Mouse (Mus musculus) erythroid progenitor cell, adult 5-6 weeks (primary cell): ENCODE measurements at regions not wholly inside any gene's neighbourhood (a gene's known extent, or its start where the extent isn't known, plus 50 kb on each side); places are given as distances from the start of the nearest gene placed in this dataset.
"Not testable (repeated sequence)": the region's sequence is repeated elsewhere in the genome, so short reads cannot be mapped to it uniquely, and the experiment has no call there.

ENCODE experiments used
- ATAC-seq: replicated peaks from 2 replicates; pipeline ENCODE4 v1.8.0; 2016; ENCODE audit warnings: moderate number of reproducible peaks, mild to moderate bottlenecking, moderate TSS enrichment, inconsistent platforms; ENCODE audit not compliant: poor library complexity, low FRiP score, severe bottlenecking

GRCm38 (mm10) chr6:102005627-102006026 lies 567.3 kb downstream of the Cntn3 start:
- no peak for ATAC-seq

GRCm38 (mm10) chr6:101998181-101998580 lies 574.7 kb downstream of the Cntn3 start:
- ATAC-seq: no peak

GRCm38 (mm10) chr6:101997629-101998028 lies 575.3 kb downstream of the Cntn3 start:
- no peak for ATAC-seq

GRCm38 (mm10) chr6:101992815-101993214 lies 580.1 kb downstream of the Cntn3 start:
- ATAC-seq: no peak

- no peak for ATAC-seq
These were observed 591.2 kb downstream of the Cntn3 start for GRCm38 (mm10) chr6:101981656-101982055.

GRCm38 (mm10) chr6:101979213-101979612 lies 593.7 kb downstream of the Cntn3 start:
- ATAC-seq: no peak

- no peak for ATAC-seq
These were observed 587.2 kb upstream of the Pdzrn3 start for GRCm38 (mm10) chr6:101964941-101965340.

GRCm38 (mm10) chr6:101961476-101961875 lies 583.8 kb upstream of the Pdzrn3 start:
- not testable (repeated sequence) for ATAC-seq

GRCm38 (mm10) chr6:101949681-101950080 lies 572.0 kb upstream of the Pdzrn3 start:
- ATAC-seq: no peak

- no peak for ATAC-seq
These were observed 571.3 kb upstream of the Pdzrn3 start for GRCm38 (mm10) chr6:101948950-101949349.

- no peak for ATAC-seq
These were observed 562.7 kb upstream of the Pdzrn3 start for GRCm38 (mm10) chr6:101940266-101940866.

GRCm38 (mm10) chr6:101938393-101938985 lies 560.8 kb upstream of the Pdzrn3 start:
- no peak for ATAC-seq

GRCm38 (mm10) chr6:101937467-101938392 lies 560.0 kb upstream of the Pdzrn3 start:
- ATAC-seq: no peak

GRCm38 (mm10) chr6:101931768-101932167 lies 554.1 kb upstream of the Pdzrn3 start:
- no peak for ATAC-seq

- no peak for ATAC-seq
These were observed 544.0 kb upstream of the Pdzrn3 start for GRCm38 (mm10) chr6:101921686-101922085.

- ATAC-seq: no peak
These were observed 543.5 kb upstream of the Pdzrn3 start for GRCm38 (mm10) chr6:101921186-101921585.

- ATAC-seq: no peak
These were observed 541.2 kb upstream of the Pdzrn3 start for GRCm38 (mm10) chr6:101918914-101919313.

- ATAC-seq: no peak
These were observed 527.3 kb upstream of the Pdzrn3 start for GRCm38 (mm10) chr6:101905029-101905342.

GRCm38 (mm10) chr6:101904234-101905028 lies 526.7 kb upstream of the Pdzrn3 start:
- ATAC-seq: no peak

GRCm38 (mm10) chr6:101902276-101902675 lies 524.6 kb upstream of the Pdzrn3 start:
- no peak for ATAC-seq
